Mouse (Mus musculus) layer of hippocampus, adult 2 months (tissue): ENCODE measurements around the gene Mettl14. TPM values are rescaled to one million over a fixed set of nuclear protein-coding genes. Genes with fewer than 3 reads are reported as not detected.
A peak's percentile ranks its signal among the peaks of the same experiment; 100 is the strongest.

ENCODE experiments used
- DNase-seq, 2 experiments: peaks; one replicate each; pipeline ENCODE4 v3.0.0; 2022; ENCODE audit warnings: low spot score in 2 of 2
- H3K27ac ChIP-seq: fragments of 200-600 bp; 2 replicates; pipeline ENCODE4 v1.8.1; 2022
- H3K4me3 ChIP-seq: fragments of 200-600 bp; 2 replicates; pipeline ENCODE4 v1.8.1; 2022; ENCODE audit warnings: mild to moderate bottlenecking
- CTCF ChIP-seq: fragments of 200-600 bp; conservative IDR thresholded peaks from 2 replicates; pipeline ENCODE4 v1.8.1; 2022; ENCODE audit warnings: antibody characterized with exemption, mild to moderate bottlenecking, moderate library complexity
- total RNA-seq, 2 experiments: library from RNA; stranded (reverse); gene quantifications; 2 replicates each; pipeline ENCODE4 v1.2.3; 2021

Mettl14 gene
- total RNA-seq, 2 experiments from 2014 or later = 14.9 to 19.1 TPM

GRCm38 (mm10) chr3:123350602-123351001 lies 35.3 kb downstream of the Mettl14 start:
- no peak for TF ChIP-seq CTCF
- H3K27ac ChIP-seq = no peak overlapping the region
- H3K4me3 ChIP-seq = no peak overlapping the region
- DNase-seq = no peak

DNA sequence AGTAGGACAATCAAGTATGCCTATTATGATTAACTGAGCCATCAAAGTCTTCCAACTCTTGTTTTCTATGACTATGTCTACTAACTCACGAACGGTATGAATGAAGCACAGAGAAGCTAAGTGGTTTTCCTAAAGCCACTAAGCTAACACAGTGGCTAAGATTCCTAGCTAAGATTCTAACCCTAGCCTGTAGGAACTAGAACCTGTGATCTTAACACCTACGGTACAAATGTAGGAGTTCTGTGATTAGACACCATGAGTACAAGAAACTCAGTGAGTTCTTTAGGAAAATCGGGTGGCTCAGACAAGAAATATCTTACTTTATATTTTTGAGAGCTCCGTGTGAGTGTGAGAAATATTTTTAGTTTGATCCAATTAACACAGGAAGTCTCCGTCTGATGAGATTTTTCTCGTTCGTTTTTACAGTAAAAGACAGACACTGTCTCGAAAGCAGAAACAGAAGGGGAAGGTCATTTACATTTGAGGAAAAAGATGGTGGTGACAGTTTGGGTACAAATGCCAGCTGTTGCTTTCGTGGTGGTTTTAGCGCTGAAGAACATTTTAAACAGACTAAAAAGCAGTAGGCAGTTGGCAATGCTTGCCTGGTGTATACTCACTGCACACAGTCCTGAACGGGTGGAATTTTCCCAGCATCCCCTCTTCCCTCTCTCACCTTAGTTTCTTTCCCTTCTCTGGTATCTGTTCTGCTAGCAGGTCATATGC lies 37.7 kb downstream of the Mettl14 start:
- no peak for TF ChIP-seq CTCF
- Histone ChIP-seq H3K4me3 (no peak overlapping the region), H3K27ac (no peak overlapping the region)
- DNase-seq = peak in 1 of 2 experiments; percentile 43

- no peak for DNase-seq
- no peak for TF ChIP-seq CTCF
- Histone ChIP-seq H3K4me3 (no peak overlapping the region), H3K27ac (no peak overlapping the region)
These were observed 42.2 kb downstream of the Mettl14 start for GRCm38 (mm10) chr3:123343690-123344089.

DNA sequence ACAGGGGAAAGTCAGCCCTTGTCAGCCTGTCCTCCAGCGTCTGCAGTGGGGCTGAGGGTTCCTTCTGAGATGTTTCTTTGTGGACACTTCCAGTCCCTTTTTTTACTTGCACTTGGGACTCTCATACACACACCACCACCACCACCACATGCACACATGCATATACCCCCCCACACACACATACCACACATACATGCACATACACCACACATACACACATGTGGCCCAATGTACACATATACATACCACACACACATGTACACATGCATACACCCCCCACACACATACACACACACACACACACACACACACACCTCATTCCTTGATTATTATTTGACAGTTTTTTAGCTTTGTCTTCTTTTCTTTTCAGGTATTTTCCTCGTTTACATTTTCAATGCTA lies 44.9 kb downstream of the Mettl14 start:
- TF ChIP-seq CTCF = no peak
- DNase-seq = no peak
- Histone ChIP-seq H3K27ac (no peak overlapping the region), H3K4me3 (no peak overlapping the region)

DNA sequence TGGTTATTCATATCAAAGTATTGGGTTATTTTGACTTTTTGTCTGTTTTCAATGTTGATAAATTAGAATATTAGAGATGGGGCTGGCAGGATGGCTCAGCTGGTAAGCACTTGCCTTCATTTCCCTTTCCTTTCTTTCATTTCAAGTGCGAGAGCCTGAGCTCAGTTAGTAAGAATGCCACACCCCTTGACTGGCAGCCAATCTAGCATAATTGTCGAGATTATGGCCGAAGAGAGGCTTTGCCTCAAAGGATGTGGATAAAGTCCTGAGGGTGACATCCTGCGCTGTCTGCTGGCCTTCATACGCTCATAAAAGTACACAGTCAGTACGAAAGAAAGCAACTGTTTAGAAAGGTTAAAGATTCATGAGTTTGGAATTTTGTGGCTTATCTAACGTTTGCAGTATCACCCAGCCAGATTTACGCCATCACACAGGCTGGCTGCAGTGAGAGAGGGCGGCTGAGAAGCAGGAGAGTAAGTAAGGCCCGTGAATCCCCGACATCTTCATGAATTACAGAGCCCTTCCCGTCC lies 47.2 kb downstream of the Mettl14 start:
- no peak overlapping the region for H3K4me3 ChIP-seq
- TF ChIP-seq CTCF = no peak
- no peak for DNase-seq
- H3K27ac ChIP-seq = no peak overlapping the region

- Histone ChIP-seq H3K4me3 (no peak overlapping the region), H3K27ac (no peak overlapping the region)
- no peak for DNase-seq
- TF ChIP-seq CTCF = no peak
These were observed 48.1 kb downstream of the Mettl14 start for GRCm38 (mm10) chr3:123337853-123338252.

GRCm38 (mm10) chr3:123336951-123337350 lies 49.0 kb downstream of the Mettl14 start:
- no peak for TF ChIP-seq CTCF
- H3K27ac ChIP-seq = no peak overlapping the region
- H3K4me3 ChIP-seq = no peak overlapping the region
- DNase-seq = no peak

GRCm38 (mm10) chr3:123336455-123336854 lies 49.5 kb downstream of the Mettl14 start:
- no peak for DNase-seq
- TF ChIP-seq CTCF = no peak
- no peak overlapping the region for H3K27ac ChIP-seq
- no peak overlapping the region for H3K4me3 ChIP-seq

GRCm38 (mm10) chr3:123335480-123335879 lies 50.4 kb downstream of the Mettl14 start:
- Histone ChIP-seq H3K27ac (no peak overlapping the region), H3K4me3 (no peak overlapping the region)
- no peak for TF ChIP-seq CTCF
- DNase-seq = no peak

GRCm38 (mm10) chr3:123334947-123335346 lies 51.0 kb downstream of the Mettl14 start:
- no peak for DNase-seq
- no peak for TF ChIP-seq CTCF
- Histone ChIP-seq H3K27ac (no peak overlapping the region), H3K4me3 (no peak overlapping the region)

GRCm38 (mm10) chr3:123333055-123333424 lies 52.9 kb downstream of the Mettl14 start:
- Histone ChIP-seq H3K4me3 (no peak overlapping the region), H3K27ac (no peak overlapping the region)
- DNase-seq = no peak
- no peak for TF ChIP-seq CTCF

DNA sequence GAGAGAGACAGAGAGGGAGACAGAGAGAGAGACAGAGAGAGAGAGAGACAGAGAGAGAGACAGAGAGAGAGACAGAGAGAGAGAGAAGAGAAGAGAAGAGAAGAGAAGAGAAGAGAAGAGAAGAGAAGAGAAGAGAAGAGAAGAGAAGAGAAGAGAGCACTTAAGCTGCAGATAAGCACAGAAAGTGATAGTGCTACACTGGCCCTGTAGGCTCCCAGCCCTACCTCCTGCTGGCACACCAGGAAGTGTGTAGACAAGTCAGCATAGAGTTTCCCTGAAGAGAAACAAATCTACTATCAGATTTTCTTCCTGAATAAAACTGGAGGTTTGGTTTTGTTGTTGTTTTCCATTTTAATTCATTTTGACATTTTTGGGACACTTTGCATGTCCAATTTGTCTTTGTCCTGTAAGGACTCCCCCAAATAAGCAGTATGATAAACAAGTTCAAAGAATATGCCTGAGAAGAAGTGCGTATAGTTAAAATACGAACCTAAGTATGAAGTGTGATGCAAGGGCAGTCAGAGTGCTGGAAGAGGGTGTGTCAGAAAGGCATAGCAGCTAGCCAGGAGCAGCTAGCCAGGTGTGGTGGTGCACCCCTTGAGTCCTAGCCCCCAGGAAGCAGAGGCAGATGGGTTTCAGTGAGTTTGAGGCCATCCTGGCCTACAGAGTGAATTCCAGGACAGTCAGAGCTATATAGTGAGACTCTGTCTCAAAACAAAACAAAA lies 53.4 kb downstream of the Mettl14 start:
- DNase-seq = no peak
- H3K4me3 ChIP-seq = no peak overlapping the region
- no peak for TF ChIP-seq CTCF
- H3K27ac ChIP-seq = no peak overlapping the region

DNA sequence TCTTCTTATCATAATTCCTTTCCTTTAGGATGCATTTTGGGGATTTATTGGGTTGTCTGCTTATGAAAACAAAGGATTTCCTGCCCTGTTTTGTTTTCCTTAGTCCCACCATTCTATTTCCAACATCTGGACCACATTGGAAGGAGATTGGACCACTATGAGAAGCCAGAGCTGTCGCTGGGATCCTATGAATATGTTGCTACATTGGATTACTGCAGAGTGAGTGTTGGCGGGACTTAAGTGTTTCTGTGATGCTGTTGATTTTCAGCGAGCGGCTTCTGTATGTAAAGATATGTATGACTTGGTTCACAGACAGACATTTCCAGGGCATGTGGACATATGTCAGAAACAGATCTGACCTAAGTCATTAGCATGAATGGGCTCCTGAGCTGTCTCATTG lies 55.7 kb downstream of the Mettl14 start:
- Histone ChIP-seq H3K27ac (no peak overlapping the region), H3K4me3 (no peak overlapping the region)
- TF ChIP-seq CTCF = no peak
- DNase-seq = no peak

DNA sequence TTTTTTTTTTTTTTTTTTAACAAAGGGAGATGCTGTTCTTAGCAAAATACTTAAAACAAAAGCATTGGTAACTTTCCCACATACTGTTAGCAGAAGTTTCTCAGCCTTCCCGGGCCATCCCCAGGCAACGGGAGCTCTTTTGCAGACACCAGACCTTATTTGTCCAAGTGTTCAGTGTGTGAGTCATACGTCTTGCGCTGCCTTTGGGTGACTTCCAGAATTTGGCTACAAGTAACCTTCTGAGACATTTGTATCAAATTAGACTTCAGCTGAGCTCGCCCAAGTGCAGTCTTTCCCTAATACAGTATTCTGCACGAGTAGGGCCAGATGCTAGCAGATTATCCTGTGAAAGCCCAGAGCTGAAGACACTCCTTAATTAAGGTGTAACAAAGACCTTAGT lies 56.7 kb downstream of the Mettl14 start:
- no peak for TF ChIP-seq CTCF
- H3K27ac ChIP-seq = no peak overlapping the region
- no peak for DNase-seq
- no peak overlapping the region for H3K4me3 ChIP-seq
